Mouse (Mus musculus) olfactory bulb, adult 2 months (tissue): Measurements from ENCODE around the gene Gm49405.

ENCODE experiments used
- CTCF ChIP-seq: fragments of 200-500 bp; IDR thresholded peaks from 2 replicates; pipeline ENCODE4 v1.5.1; 2012; ENCODE audit warnings: low read depth, mild to moderate bottlenecking, low read length, moderate library complexity; ENCODE audit not compliant: insufficient read depth
- POLR2A ChIP-seq: fragments of 200-500 bp; IDR thresholded peaks from 2 replicates; pipeline ENCODE4 v1.6.1; 2012; ENCODE audit warnings: mild to moderate bottlenecking, low read depth, low read length, moderate library complexity; ENCODE audit not compliant: insufficient read depth

DNA sequence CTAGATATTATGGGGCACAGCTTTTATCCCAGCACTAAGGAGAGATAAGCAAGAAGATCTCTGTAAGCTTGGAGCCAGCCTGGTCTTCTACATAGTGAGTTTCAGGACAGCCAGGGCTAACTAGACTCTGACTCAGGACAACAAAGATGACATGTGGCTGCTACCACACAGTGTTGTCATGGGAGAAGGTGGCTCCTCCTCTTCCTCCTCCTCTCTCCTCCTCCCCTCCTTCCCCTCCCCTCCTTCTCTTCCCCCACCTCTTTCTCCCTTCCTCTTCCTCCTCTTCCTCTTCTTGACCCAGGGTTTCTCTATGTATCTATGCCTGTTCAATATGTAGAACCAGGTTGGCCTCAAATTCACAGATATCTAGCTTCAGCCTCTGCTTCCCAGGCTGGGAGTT is 49.0 kb upstream of the Gm49405 start:
- TF ChIP-seq CTCF (no peak), POLR2A (no peak)
